Comparison of ENCODE assay signal across 13 mouse cellular contexts in genomic region chr6:5315053-5315759, GRCm38 (mm10). TPM values are rescaled to one million over a fixed set of nuclear protein-coding genes. Genes with fewer than 3 reads are reported as not detected.
DNase-seq lines count a peak whose midpoint lies in the region; ATAC-seq and TF ChIP-seq lines count a peak whose summit lies in the region.
"Had no signal": no experiment of that assay in that cellular context is flagged by ENCODE, and none has a peak within 500 bp of the region (broad histone marks: within the 10 kb centered on the region; RNA-seq: fewer than 3 reads in every experiment).

No protein-coding gene starts in this region.

- no peak for DNase-seq in kidney, adult 11 months
- peak; percentile 71 for DNase-seq in c-Kit-positive CD71-positive TER-119-negative erythroid progenitor cells, embryonic 14.5 days (ENCODE audit: low read depth)
- no peak for DNase-seq in adrenal gland, adult 18-20 months (ENCODE audit: low spot score in 2 of 2)
- no peak for DNase-seq in right cerebral cortex, postnatal 14 days
- DNase-seq: cerebellum, adult 18-20 months; kidney, postnatal 4 days had no signal

- 65% methylated on average over 3 of the region's 3 CpGs for WGBS in kidney, embryonic 15.5 days
- WGBS in liver, embryonic 12.5 days (ENCODE audit: insufficient replicate concordance): 44% methylated on average over 3 of the region's 3 CpGs
- 31% methylated on average over 3 of the region's 3 CpGs for WGBS in small intestine, adult 2 months
- 92% methylated on average over 3 of the region's 3 CpGs for WGBS in forebrain, embryonic 13.5 days

- H3K4me1 ChIP-seq in kidney, embryonic 15.5 days: no peaks in the 10 kb centered on the region
- H3K4me1 ChIP-seq in liver, embryonic 12.5 days: peaks cover 29% of the 10 kb centered on the region
- peaks cover 4% of the 10 kb centered on the region; the same call in 1 of the 2 replicates for H3K4me1 ChIP-seq in small intestine, adult 2 months (ENCODE audit: control insufficient read depth, insufficient read depth, insufficient read length, low read length)
- no peaks in the 10 kb centered on the region for H3K4me1 ChIP-seq in forebrain, embryonic 13.5 days
- H3K4me1 ChIP-seq: limb, embryonic 15.5 days had no signal

- H3K27me3 ChIP-seq in kidney, embryonic 15.5 days: no peaks in the 10 kb centered on the region
- no peaks in the 10 kb centered on the region for H3K27me3 ChIP-seq in liver, embryonic 12.5 days (replicated peaks)
- no peaks in the 10 kb centered on the region for H3K27me3 ChIP-seq in small intestine, adult 2 months (ENCODE audit: control insufficient read depth, insufficient read depth, low read length)
- H3K27me3 ChIP-seq in forebrain, embryonic 13.5 days: no peaks in the 10 kb centered on the region
- H3K27me3 ChIP-seq: limb, embryonic 15.5 days had no signal

- no peak for TF ChIP-seq CTCF in small intestine, adult 2 months (IDR thresholded peaks at IDR 0.05; ENCODE audit: extremely low read depth, insufficient read length, insufficient replicate concordance, low read depth, low read length)

- H3K9ac ChIP-seq in kidney, embryonic 15.5 days: no peak overlapping the region
- no peak overlapping the region for H3K9ac ChIP-seq in liver, embryonic 12.5 days
- H3K9ac ChIP-seq in forebrain, embryonic 13.5 days: no peak overlapping the region
- H3K9ac ChIP-seq: limb, embryonic 15.5 days had no signal

- no peaks in the 10 kb centered on the region for H3K36me3 ChIP-seq in kidney, embryonic 15.5 days
- no peaks in the 10 kb centered on the region for H3K36me3 ChIP-seq in liver, embryonic 12.5 days
- H3K36me3 ChIP-seq in small intestine, adult 2 months (ENCODE audit: control insufficient read depth, insufficient read depth, low read length): no peaks in the 10 kb centered on the region
- no peaks in the 10 kb centered on the region for H3K36me3 ChIP-seq in forebrain, embryonic 13.5 days (ENCODE audit: poor library complexity, severe bottlenecking)
- H3K36me3 ChIP-seq: limb, embryonic 15.5 days had no signal

- H3K9me3 ChIP-seq in kidney, embryonic 15.5 days (replicated peaks): 0 out of 2 replicates have a peak, but pooled peaks cover 4% of the 10 kb centered on the region
- H3K9me3 ChIP-seq in liver, embryonic 12.5 days (replicated peaks): no peaks in the 10 kb centered on the region
- no peaks in the 10 kb centered on the region for H3K9me3 ChIP-seq in forebrain, embryonic 13.5 days (replicated peaks)
- H3K9me3 ChIP-seq: limb, embryonic 15.5 days had no signal

- no peak overlapping the region for H3K27ac ChIP-seq in kidney, embryonic 15.5 days
- H3K27ac ChIP-seq in liver, embryonic 12.5 days: peak overlapping the region; percentile 75
- H3K27ac ChIP-seq in small intestine, adult 2 months (ENCODE audit: insufficient read depth, low read depth, low read length): peak overlapping the region; percentile 33; the same call in 1 of the 2 replicates
- H3K27ac ChIP-seq in forebrain, embryonic 13.5 days: no peak overlapping the region
- H3K27ac ChIP-seq: limb, embryonic 15.5 days; macrophage had no signal

- no peak overlapping the region for H3K4me3 ChIP-seq in kidney, embryonic 15.5 days (replicated peaks)
- no peak overlapping the region for H3K4me3 ChIP-seq in liver, embryonic 12.5 days
- H3K4me3 ChIP-seq in small intestine, adult 2 months (ENCODE audit: low read depth, low read length): no peak overlapping the region
- H3K4me3 ChIP-seq in forebrain, embryonic 13.5 days: no peak overlapping the region
- H3K4me3 ChIP-seq: limb, embryonic 15.5 days had no signal

- H3K4me2 ChIP-seq in kidney, embryonic 15.5 days: no peak overlapping the region
- 0 out of 2 replicates have a peak overlapping the region, but pooled peaks have one; percentile 18 for H3K4me2 ChIP-seq in liver, embryonic 12.5 days
- no peak overlapping the region for H3K4me2 ChIP-seq in forebrain, embryonic 13.5 days
- H3K4me2 ChIP-seq: limb, embryonic 15.5 days had no signal

- TF ChIP-seq POLR2A in small intestine, adult 2 months (IDR thresholded peaks at IDR 0.05; ENCODE audit: low read depth, low read length): no peak

- peak; percentile 25; the same call in 1 of the 2 replicates for ATAC-seq in kidney, embryonic 15.5 days (replicated peaks; ENCODE audit: low FRiP score)
- ATAC-seq in liver, embryonic 12.5 days: peak; percentile 93
- ATAC-seq in forebrain, embryonic 13.5 days: no peak
- ATAC-seq: CD4-positive, CD25-positive, alpha-beta regulatory T cell, adult 4 months had no signal

RNA-seq across cellular contexts. Expression of gene Pon2, which starts 17.0 kb away (rescaled TPM):
- polyA plus RNA-seq in kidney, embryonic 15.5 days (2015; fragmentation: Nextera tagmentation; extraction: Ambion mirVana): 35.0 TPM in 2 replicates
- 59.3 and 60.6 TPM in 2 replicates for polyA plus RNA-seq in liver, embryonic 12.5 days (2016; fragmentation: Nextera tagmentation; extraction: Ambion mirVana)
- polyA plus RNA-seq in small intestine, adult 2 months (2012; rRNA removed): 12.0 and 16.8 TPM in 2 replicates
- 26.2 and 27.4 TPM in 2 replicates for polyA plus RNA-seq in forebrain, embryonic 13.5 days (2015; fragmentation: Nextera tagmentation; extraction: Ambion mirVana)
- 10 to 100 TPM; 29.0 to 43.8 TPM for total RNA-seq in adrenal gland, adult 18-20 months (2021)

RNA-seq across cellular contexts. Expression of gene Pon3, which starts 59.1 kb away (rescaled TPM):
- polyA plus RNA-seq in kidney, embryonic 15.5 days (2015; fragmentation: Nextera tagmentation; extraction: Ambion mirVana): 12.3 and 12.8 TPM in 2 replicates
- polyA plus RNA-seq in liver, embryonic 12.5 days (2016; fragmentation: Nextera tagmentation; extraction: Ambion mirVana): 15.4 and 16.0 TPM in 2 replicates
- 3.8 and 7.1 TPM in 2 replicates for polyA plus RNA-seq in small intestine, adult 2 months (2012; rRNA removed)
- 2.9 and 3.5 TPM in 2 replicates for polyA plus RNA-seq in forebrain, embryonic 13.5 days (2015; fragmentation: Nextera tagmentation; extraction: Ambion mirVana)
- total RNA-seq in adrenal gland, adult 18-20 months (2021): 100 to 1,000 TPM in 1 of 2 experiments, 10 to 100 TPM in 1; 82.2 to 149 TPM

Comparison
In these comparisons a context has a peak if more than half of its experiments do, and no peak if none do; other contexts are left out.
1. H3K27ac ChIP-seq: peak in liver, embryonic 12.5 days (single experiment) and small intestine, adult 2 months (single experiment); none in kidney, embryonic 15.5 days (single experiment) and forebrain, embryonic 13.5 days (single experiment).